Comparison of ENCODE assay signal across 18 mouse cellular contexts in genomic region chr5:53415472-53415871, GRCm38 (mm10). TPM values are rescaled to one million over a fixed set of nuclear protein-coding genes. Genes with fewer than 3 reads are reported as not detected.
A peak's percentile ranks its signal among the peaks of the same experiment; 100 is the strongest.
DNase-seq lines count a peak whose midpoint lies in the region; ATAC-seq lines count a peak whose summit lies in the region.
"Had no signal": no experiment of that assay in that cellular context is flagged by ENCODE, and none has a peak within 500 bp of the region (broad histone marks: within the 10 kb centered on the region; RNA-seq: fewer than 3 reads in every experiment).

No protein-coding gene starts in this region.

- DNase-seq in adrenal gland, postnatal 14 days, result peak; percentile 17
- DNase-seq in adrenal gland, postnatal 4 days (ENCODE audit: low spot score in 2 of 2), result no peak
- DNase-seq in lung, postnatal 36 days, result peak; percentile 42
- no peak for DNase-seq in lung, postnatal 10 days
- DNase-seq in thymus, postnatal 25 days, result no peak
- DNase-seq in urinary bladder, postnatal 10 days (ENCODE audit: low spot score), result no peak
- DNase-seq: adrenal gland, adult 8-10 months; cerebellum, adult 11-12 months; cerebellum, adult 8-10 months; cerebellum, postnatal 10 days; cerebellum, postnatal 36 days; gastrocnemius, postnatal 25 days had no signal

- peak; percentile 91 for ATAC-seq in megakaryocyte, adult 5-6 weeks (ENCODE audit: poor library complexity, severe bottlenecking)
- peak; percentile 44; the same call in 1 of the 2 replicates for ATAC-seq in neutrophil, adult 5-6 weeks (ENCODE audit: extremely low read depth, insufficient number of reproducible peaks, low FRiP score, poor library complexity, severe bottlenecking)
- ATAC-seq: CD4-positive, CD25-positive, alpha-beta regulatory T cell, adult 4 months; forebrain, embryonic 13.5 days; forebrain, embryonic 16.5 days; intestine, postnatal 0 days had no signal

RNA-seq across cellular contexts. Expression of gene Rbpj, which starts 50.5 kb away (rescaled TPM):
- 31.4 and 36.2 TPM in 2 replicates for total RNA-seq in adrenal gland, postnatal 14 days (2021)
- total RNA-seq in adrenal gland, postnatal 4 days (2021), result 10 to 100 TPM; 54.6 to 62.2 TPM
- total RNA-seq in megakaryocyte, adult 5-6 weeks (2015), result 92.4 and 93.2 TPM in 2 replicates
- total RNA-seq in megakaryocyte, adult 5-6 weeks (2017), result 50.8 and 64.1 TPM in 2 replicates
- total RNA-seq in neutrophil, adult 5-6 weeks (2017), result 30.1 and 33.0 TPM in 2 replicates

Comparison
In these comparisons a context has a peak if more than half of its experiments do, and no peak if none do; other contexts are left out.
1. DNase-seq: peak in adrenal gland, postnatal 14 days (single experiment) and lung, postnatal 36 days (single experiment); none in adrenal gland, postnatal 4 days (0 of 2), lung, postnatal 10 days (single experiment), thymus, postnatal 25 days (single experiment) and urinary bladder, postnatal 10 days (single experiment).